Mouse (Mus musculus) layer of hippocampus, adult 11-12 months (tissue): ENCODE measurements around the gene Rccd1.
A peak's percentile ranks its signal among the peaks of the same experiment; 100 is the strongest.

Experiments used
- DNase-seq: peaks from one replicate; pipeline ENCODE4 v3.0.0; 2022; ENCODE audit warnings: low spot score

Gene Rccd1

GRCm38 (mm10) chr7:80324043-80324815, at the start of gene Rccd1:
Rccd1 (minus strand) TSS chr7:80324454.
- peak; percentile 95 for DNase-seq

GRCm38 (mm10) chr7:80373850-80374249, 49.6 kb upstream of the Rccd1 start:
- DNase-seq: no peak

- DNase-seq: no peak
These were observed 49.1 kb upstream of the Rccd1 start for GRCm38 (mm10) chr7:80373352-80373751.

GRCm38 (mm10) chr7:80372667-80373066, 48.4 kb upstream of the Rccd1 start:
- no peak for DNase-seq

- DNase-seq: no peak
These were observed 47.9 kb upstream of the Rccd1 start for GRCm38 (mm10) chr7:80372166-80372565.

- peak; percentile 74 for DNase-seq
These were observed 46.9 kb upstream of the Rccd1 start, which contains the start of gene Man2a2 for GRCm38 (mm10) chr7:80371041-80371751. Man2a2 (minus strand) TSS chr7:80371375.

- DNase-seq: peak; percentile 89
These were observed 46.4 kb upstream of the Rccd1 start for GRCm38 (mm10) chr7:80370649-80371040.

- DNase-seq: no peak
These were observed 45.7 kb upstream of the Rccd1 start for GRCm38 (mm10) chr7:80369967-80370431.

- no peak for DNase-seq
These were observed 45.2 kb upstream of the Rccd1 start for GRCm38 (mm10) chr7:80369461-80369860.

- no peak for DNase-seq
These were observed 44.6 kb upstream of the Rccd1 start for GRCm38 (mm10) chr7:80368635-80369421.

- DNase-seq: no peak
These were observed 43.8 kb upstream of the Rccd1 start for GRCm38 (mm10) chr7:80368009-80368408.

- DNase-seq: no peak
These were observed 43.0 kb upstream of the Rccd1 start for GRCm38 (mm10) chr7:80367232-80367631.

- no peak for DNase-seq
These were observed 41.5 kb upstream of the Rccd1 start for GRCm38 (mm10) chr7:80365759-80366158.

- DNase-seq: no peak
These were observed 36.2 kb upstream of the Rccd1 start for GRCm38 (mm10) chr7:80360435-80360834.

GRCm38 (mm10) chr7:80358039-80358438, 33.8 kb upstream of the Rccd1 start:
- DNase-seq: no peak

- DNase-seq: peak; percentile 70
These were observed 32.9 kb upstream of the Rccd1 start for GRCm38 (mm10) chr7:80357156-80357555.

- DNase-seq: no peak
These were observed 32.1 kb upstream of the Rccd1 start for GRCm38 (mm10) chr7:80356351-80356750.

GRCm38 (mm10) chr7:80352920-80353319, 28.7 kb upstream of the Rccd1 start:
- DNase-seq: no peak

- DNase-seq: no peak
These were observed 26.6 kb upstream of the Rccd1 start for GRCm38 (mm10) chr7:80350808-80351207.

- no peak for DNase-seq
These were observed 23.7 kb upstream of the Rccd1 start for GRCm38 (mm10) chr7:80347670-80348586.

GRCm38 (mm10) chr7:80346830-80347229, 22.6 kb upstream of the Rccd1 start:
- DNase-seq: no peak
